Mouse (Mus musculus) mesoderm, embryonic 11.5 days (tissue): ENCODE measurements at regions not wholly inside any gene's neighbourhood (a gene's known extent, or its start where the extent isn't known, plus 50 kb on each side); places are given as distances from the start of the nearest gene placed in this dataset.

Source experiments
- DNase-seq: peaks from one replicate; pipeline ENCODE4 v3.0.0-alpha.2; 2012; ENCODE audit warnings: low read depth, low spot score

DNA sequence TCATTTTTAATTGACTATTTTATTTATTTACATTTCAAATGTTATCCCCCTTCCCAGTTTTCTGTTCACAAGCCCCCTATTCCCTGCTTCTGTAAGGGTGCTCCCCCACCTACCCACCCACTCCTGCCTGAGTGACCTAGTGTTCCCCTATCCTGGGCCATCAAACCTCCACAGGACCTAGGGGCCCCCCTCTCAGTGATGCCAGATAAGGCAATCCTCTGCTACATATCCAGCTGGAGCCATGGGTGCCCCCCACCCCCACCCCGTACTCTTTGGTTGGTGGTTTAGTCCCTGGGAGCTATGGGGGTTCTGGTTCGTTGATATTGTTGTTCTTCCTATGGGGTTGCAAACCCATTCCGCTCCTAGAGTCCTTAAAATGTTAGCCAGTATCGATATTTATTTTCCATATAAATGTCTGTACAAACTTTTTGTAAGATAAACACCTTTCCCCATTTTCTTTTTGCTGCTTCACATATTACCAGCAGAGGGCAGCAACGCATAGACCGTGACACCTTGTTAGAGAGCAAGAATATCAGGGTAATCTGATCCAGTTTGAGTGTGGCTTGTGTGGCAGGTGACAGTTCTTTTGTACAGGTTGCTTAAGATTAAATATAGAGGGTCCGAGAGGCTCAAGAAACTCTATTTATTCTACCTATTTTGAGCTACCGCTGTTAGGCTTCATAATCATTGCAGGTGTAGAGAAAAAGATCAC, 177.2 kb upstream of the Scn7a start:
- DNase-seq: peak; percentile 62

- DNase-seq: no peak
These were observed 156.5 kb upstream of the Scn7a start for GRCm38 (mm10) chr2:66941188-66941587.

- no peak for DNase-seq
These were observed 113.3 kb upstream of the Scn7a start for GRCm38 (mm10) chr2:66898032-66898431.

DNA sequence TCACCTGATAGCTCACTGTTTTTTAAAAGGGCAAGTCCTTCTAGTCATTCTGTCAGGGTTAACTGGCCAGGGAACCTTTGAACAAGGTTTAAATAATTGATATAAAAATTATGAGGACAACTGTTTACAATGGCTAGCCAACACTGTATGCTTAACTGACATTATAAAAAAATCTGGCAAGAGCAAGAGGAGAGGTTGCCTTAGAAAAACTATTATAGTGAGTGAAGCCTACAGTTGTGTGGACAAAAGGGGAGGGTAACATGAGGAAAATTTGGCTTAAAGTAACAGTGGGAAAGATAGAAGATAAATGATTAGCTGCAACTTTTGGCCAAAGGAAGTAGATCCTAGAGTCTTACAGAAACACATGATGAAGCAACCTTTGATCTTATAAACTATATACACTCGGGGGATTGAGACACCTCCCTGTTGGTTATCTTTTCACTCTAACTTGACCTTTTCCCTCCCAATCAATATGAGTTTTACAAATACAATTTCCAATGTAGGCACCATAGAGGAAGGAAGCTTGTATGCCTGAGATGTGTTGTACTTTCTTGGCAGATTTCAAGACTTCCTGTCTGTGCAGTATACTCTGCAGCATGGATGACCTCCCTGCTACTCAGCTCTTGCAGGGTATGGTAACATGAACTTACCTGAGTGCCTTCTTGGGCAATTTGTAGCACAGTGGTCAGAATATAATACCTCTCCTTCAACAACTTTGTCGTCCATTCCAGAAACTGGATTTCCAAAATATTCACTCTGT, 82.9 kb upstream of the Scn7a start:
- no peak for DNase-seq
